23 mouse cellular contexts compared by ENCODE assay signal in the genomic region with DNA sequence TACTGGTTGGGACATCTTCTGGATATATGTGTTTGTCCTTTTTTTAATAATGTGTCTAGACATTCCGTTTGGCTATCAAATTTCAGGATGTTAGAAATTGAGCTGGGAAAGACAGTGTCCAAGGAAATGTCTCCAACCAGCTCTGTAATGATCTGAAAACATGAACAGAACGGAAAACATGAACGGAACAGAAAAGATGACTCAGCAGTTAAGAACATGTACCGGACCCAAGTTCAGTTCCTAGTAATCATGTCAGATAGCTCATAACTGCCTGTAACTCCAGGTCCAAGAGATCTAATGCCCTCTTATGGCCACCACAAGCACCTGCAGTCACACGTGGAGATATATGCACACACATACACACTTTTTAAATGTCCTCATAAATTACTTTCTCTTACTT.
"Had no signal": no experiment of that assay in that cellular context is flagged by ENCODE, and none has a peak within 500 bp of the region (broad histone marks: within the 10 kb centered on the region; RNA-seq: fewer than 3 reads in every experiment).

No protein-coding gene starts in this region.

- H3K27ac ChIP-seq: kidney, postnatal 0 days; layer of hippocampus, adult 2 months; left cerebral cortex, adult 2 months; limb, embryonic 10.5 days; limb, embryonic 13.5 days; liver, embryonic 13.5 days; macrophage; midbrain, embryonic 12.5 days; midbrain, embryonic 15.5 days; neural tube, embryonic 12.5 days; neural tube, embryonic 15.5 days had no signal

- H3K27me3 ChIP-seq: limb, embryonic 13.5 days; liver, embryonic 13.5 days; midbrain, embryonic 12.5 days; midbrain, embryonic 15.5 days; neural tube, embryonic 12.5 days; neural tube, embryonic 15.5 days had no signal

- H3K4me3 ChIP-seq: layer of hippocampus, adult 2 months; left cerebral cortex, adult 2 months; limb, embryonic 10.5 days; limb, embryonic 13.5 days; liver, embryonic 13.5 days; midbrain, embryonic 12.5 days; midbrain, embryonic 15.5 days; neural tube, embryonic 12.5 days; neural tube, embryonic 15.5 days had no signal

- H3K4me2 ChIP-seq: limb, embryonic 13.5 days; liver, embryonic 13.5 days; lung, embryonic 14.5 days; midbrain, embryonic 12.5 days; midbrain, embryonic 15.5 days; neural tube, embryonic 12.5 days; neural tube, embryonic 15.5 days had no signal

- H3K9ac ChIP-seq: limb, embryonic 13.5 days; liver, embryonic 13.5 days; liver, postnatal 0 days; lung, embryonic 14.5 days; midbrain, embryonic 12.5 days; midbrain, embryonic 15.5 days; neural tube, embryonic 12.5 days; neural tube, embryonic 15.5 days had no signal

- H3K4me1 ChIP-seq: limb, embryonic 10.5 days; limb, embryonic 13.5 days; midbrain, embryonic 12.5 days; midbrain, embryonic 15.5 days; neural tube, embryonic 12.5 days; neural tube, embryonic 15.5 days had no signal

- DNase-seq: kidney, adult 2 months; kidney, postnatal 25 days; layer of hippocampus, adult 9-11 months; layer of hippocampus, postnatal 36 days; liver, embryonic 13.5 days; liver, postnatal 0 days; lung, embryonic 14.5 days; right cerebral cortex, adult 18-20 months; right cerebral cortex, postnatal 14 days; spleen, adult 18-20 months; thymus, adult 2 months; thymus, postnatal 14 days; thymus, postnatal 4 days had no signal

- H3K36me3 ChIP-seq: limb, embryonic 10.5 days; limb, embryonic 13.5 days; liver, embryonic 13.5 days; midbrain, embryonic 12.5 days; midbrain, embryonic 15.5 days; neural tube, embryonic 12.5 days; neural tube, embryonic 15.5 days had no signal

- ATAC-seq: liver, postnatal 0 days; midbrain, embryonic 15.5 days had no signal

- H3K9me3 ChIP-seq: limb, embryonic 10.5 days; limb, embryonic 13.5 days; liver, embryonic 13.5 days; midbrain, embryonic 12.5 days; midbrain, embryonic 15.5 days; neural tube, embryonic 12.5 days; neural tube, embryonic 15.5 days had no signal
